Mouse (Mus musculus): Measurements from ENCODE around the gene Tpi1.

The Tpi1 gene

GRCm38 (mm10) chr6:124840241-124841167, 26.4 kb upstream of the Tpi1 start, which contains the start of gene Gnb3:
TSS of gene Gnb3 (minus strand) at chr6:124840275.
- TF ChIP-seq GATA4 (IDR thresholded peaks at IDR 0.05; ENCODE audit: insufficient replicate concordance, low read length): no peak

- TF ChIP-seq GATA4 (IDR thresholded peaks at IDR 0.05; ENCODE audit: insufficient replicate concordance, low read length): no peak
Observed at GRCm38 (mm10) chr6:124839805-124840204, 25.7 kb upstream of the Tpi1 start.

GRCm38 (mm10) chr6:124836411-124836810, 22.3 kb upstream of the Tpi1 start:
- TF ChIP-seq GATA4 (IDR thresholded peaks at IDR 0.05; ENCODE audit: insufficient replicate concordance, low read length): no peak

GRCm38 (mm10) chr6:124835531-124835930, 21.4 kb upstream of the Tpi1 start:
- no peak for TF ChIP-seq GATA4 (IDR thresholded peaks at IDR 0.05; ENCODE audit: insufficient replicate concordance, low read length)

- no peak for TF ChIP-seq GATA4 (IDR thresholded peaks at IDR 0.05; ENCODE audit: insufficient replicate concordance, low read length)
Observed at GRCm38 (mm10) chr6:124834512-124835081, 20.5 kb upstream of the Tpi1 start.

GRCm38 (mm10) chr6:124831649-124832048, 17.6 kb upstream of the Tpi1 start:
- TF ChIP-seq GATA4 (IDR thresholded peaks at IDR 0.05; ENCODE audit: insufficient replicate concordance, low read length): no peak

- TF ChIP-seq GATA4 (IDR thresholded peaks at IDR 0.05; ENCODE audit: insufficient replicate concordance, low read length): no peak
Observed at GRCm38 (mm10) chr6:124829799-124830700, 16.0 kb upstream of the Tpi1 start.

GRCm38 (mm10) chr6:124828868-124829798, 15.0 kb upstream of the Tpi1 start, which contains the start of the genes Usp5 and Cdca3:
TSS of gene Usp5 (minus strand) at chr6:124829484.
TSS of gene Cdca3 (plus strand) at chr6:124829547.
- TF ChIP-seq GATA4 (IDR thresholded peaks at IDR 0.05; ENCODE audit: insufficient replicate concordance, low read length): no peak

- TF ChIP-seq GATA4 (IDR thresholded peaks at IDR 0.05; ENCODE audit: insufficient replicate concordance, low read length): no peak
Observed at GRCm38 (mm10) chr6:124828101-124828592, 14.1 kb upstream of the Tpi1 start.

- no peak for TF ChIP-seq GATA4 (IDR thresholded peaks at IDR 0.05; ENCODE audit: insufficient replicate concordance, low read length)
Observed at GRCm38 (mm10) chr6:124822049-124822448, 8.0 kb upstream of the Tpi1 start.

GRCm38 (mm10) chr6:124820891-124821290, 6.8 kb upstream of the Tpi1 start:
- no peak for TF ChIP-seq GATA4 (IDR thresholded peaks at IDR 0.05; ENCODE audit: insufficient replicate concordance, low read length)

- TF ChIP-seq GATA4 (IDR thresholded peaks at IDR 0.05; ENCODE audit: insufficient replicate concordance, low read length): no peak
Observed at GRCm38 (mm10) chr6:124817971-124818370, 3.9 kb upstream of the Tpi1 start.

GRCm38 (mm10) chr6:124817563-124817962, 3.5 kb upstream of the Tpi1 start:
- no peak for TF ChIP-seq GATA4 (IDR thresholded peaks at IDR 0.05; ENCODE audit: insufficient replicate concordance, low read length)

- TF ChIP-seq GATA4 (IDR thresholded peaks at IDR 0.05; ENCODE audit: insufficient replicate concordance, low read length): no peak
Observed at GRCm38 (mm10) chr6:124817125-124817524, 3.0 kb upstream of the Tpi1 start.
